Mouse (Mus musculus): Measurements from ENCODE around the gene Nppb. TPM values are rescaled to one million over a fixed set of nuclear protein-coding genes. Genes with fewer than 3 reads are reported as not detected.

Nppb gene
- not detected for polyA plus RNA-seq (2017; shearing (Covaris generic))

GRCm38 (mm10) chr4:147985205-147986132 lies at the start of gene Nppb:
TSS of gene Nppb (plus strand) at chr4:147985788.
- no peak for ATAC-seq

- ATAC-seq = no peak
Measured at GRCm38 (mm10) chr4:147935904-147936303, 49.7 kb upstream of the Nppb start.

- peak; percentile 69 for ATAC-seq
Measured at GRCm38 (mm10) chr4:147936331-147936954, 49.1 kb upstream of the Nppb start, which contains the start of gene Plod1. TSS of gene Plod1 (minus strand) at chr4:147936767.

GRCm38 (mm10) chr4:147937021-147937420 lies 48.6 kb upstream of the Nppb start:
- no peak for ATAC-seq

GRCm38 (mm10) chr4:147937486-147937885 lies 48.1 kb upstream of the Nppb start:
- ATAC-seq = no peak

GRCm38 (mm10) chr4:147938148-147939096 lies 47.2 kb upstream of the Nppb start:
- no peak for ATAC-seq

GRCm38 (mm10) chr4:147940111-147940510 lies 45.5 kb upstream of the Nppb start:
- ATAC-seq = no peak

- peak; percentile 75 for ATAC-seq
Measured at GRCm38 (mm10) chr4:147940576-147941044, 45.0 kb upstream of the Nppb start, which contains the start of gene 2510039O18Rik. TSS of gene 2510039O18Rik (plus strand) at chr4:147940895.

- ATAC-seq = peak; percentile 30
Measured at GRCm38 (mm10) chr4:147941045-147942020, 44.3 kb upstream of the Nppb start.

- no peak for ATAC-seq
Measured at GRCm38 (mm10) chr4:147943005-147943404, 42.6 kb upstream of the Nppb start.

GRCm38 (mm10) chr4:147947511-147947910 lies 38.1 kb upstream of the Nppb start:
- ATAC-seq = no peak

- ATAC-seq = peak; percentile 69
Measured at GRCm38 (mm10) chr4:147953590-147953989, 32.0 kb upstream of the Nppb start.

GRCm38 (mm10) chr4:147957141-147957540 lies 28.4 kb upstream of the Nppb start:
- no peak for ATAC-seq

GRCm38 (mm10) chr4:147959881-147960831 lies 25.4 kb upstream of the Nppb start:
- peak; percentile 93 for ATAC-seq

- no peak for ATAC-seq
Measured at GRCm38 (mm10) chr4:147962781-147963180, 22.8 kb upstream of the Nppb start.

- no peak for ATAC-seq
Measured at GRCm38 (mm10) chr4:147963623-147964022, 22.0 kb upstream of the Nppb start.

- no peak for ATAC-seq
Measured at GRCm38 (mm10) chr4:147965712-147966111, 19.9 kb upstream of the Nppb start.

GRCm38 (mm10) chr4:147968816-147969215 lies 16.8 kb upstream of the Nppb start:
- ATAC-seq = no peak

GRCm38 (mm10) chr4:147969337-147969736 lies 16.3 kb upstream of the Nppb start:
- no peak for ATAC-seq

- no peak for ATAC-seq
Measured at GRCm38 (mm10) chr4:147976237-147976636, 9.4 kb upstream of the Nppb start.

Measured in activated CD4-positive, CD25-positive, alpha-beta regulatory T cell, adult 4 months (primary cell).